Mouse (Mus musculus): ENCODE measurements around the gene Gm10283.
A peak's percentile ranks its signal among the peaks of the same experiment; 100 is the strongest.
"Not testable (repeated sequence)": the region's sequence is repeated elsewhere in the genome, so short reads cannot be mapped to it uniquely, and the experiment has no call there.

Gm10283 gene

DNA sequence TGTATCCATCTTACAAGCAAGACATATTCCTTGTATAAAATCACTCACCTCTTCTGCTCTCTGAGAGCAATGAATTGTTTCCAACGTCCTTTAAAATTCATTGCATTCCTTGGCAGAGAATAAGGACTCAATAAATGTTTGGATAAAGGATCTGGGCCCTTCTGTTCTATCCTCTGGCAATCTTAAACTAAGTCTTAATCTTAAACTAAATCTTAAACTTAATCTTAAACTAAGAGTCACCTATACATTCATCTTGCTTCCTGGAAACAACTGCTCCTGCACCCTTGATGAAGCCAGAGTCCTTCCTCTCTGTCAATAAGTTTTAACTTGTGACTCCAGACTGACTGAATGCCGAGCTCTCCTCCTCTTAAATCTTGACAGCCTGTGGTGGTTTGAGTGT, at the start of gene Gm10283:
Gm10283 (minus strand) TSS at position 101 of the 400 bp plus-strand sequence.
- DNase-seq (ENCODE audit: low spot score in 2 of 2), result no peak

DNA sequence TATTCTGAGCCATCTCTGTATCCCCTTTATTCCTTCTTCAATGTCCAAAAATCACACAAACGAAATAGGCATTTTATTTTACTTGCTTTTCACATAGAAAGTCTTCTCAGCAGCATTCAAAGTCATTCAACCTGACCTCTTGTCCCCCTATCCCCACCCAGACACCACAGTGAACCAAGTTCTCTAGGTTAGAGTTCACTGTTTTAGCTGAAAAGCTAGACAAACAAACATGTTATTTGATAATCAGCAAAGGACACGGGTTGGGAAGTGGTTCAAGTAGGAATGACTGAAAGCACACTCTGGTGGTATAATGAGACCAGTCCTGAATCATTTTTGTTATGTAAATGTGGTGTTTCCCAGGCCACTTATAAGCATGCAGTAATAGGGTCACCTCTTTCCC, 31.9 kb upstream of the Gm10283 start:
- DNase-seq (ENCODE audit: low spot score in 2 of 2), result no peak

DNA sequence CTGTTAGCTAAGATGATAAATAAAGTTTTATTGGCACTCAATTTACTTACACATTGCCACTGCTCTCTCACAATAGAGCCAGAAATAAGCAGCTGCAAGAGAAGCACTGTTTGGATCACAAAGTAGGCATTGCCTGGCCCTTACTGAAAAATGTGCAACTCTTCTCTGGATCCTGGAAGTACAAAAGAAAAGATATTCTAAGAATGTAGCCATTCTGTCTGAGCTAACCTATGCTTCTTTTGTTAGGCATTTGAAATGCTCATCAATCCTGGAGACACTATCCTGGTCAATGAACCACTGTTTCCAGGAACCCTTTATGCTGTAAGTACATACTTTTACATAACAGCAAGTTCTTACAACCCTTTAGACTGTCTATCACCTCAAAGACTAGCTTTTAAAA, 15.3 kb upstream of the Gm10283 start:
- no peak for DNase-seq (ENCODE audit: low spot score in 2 of 2)

DNA sequence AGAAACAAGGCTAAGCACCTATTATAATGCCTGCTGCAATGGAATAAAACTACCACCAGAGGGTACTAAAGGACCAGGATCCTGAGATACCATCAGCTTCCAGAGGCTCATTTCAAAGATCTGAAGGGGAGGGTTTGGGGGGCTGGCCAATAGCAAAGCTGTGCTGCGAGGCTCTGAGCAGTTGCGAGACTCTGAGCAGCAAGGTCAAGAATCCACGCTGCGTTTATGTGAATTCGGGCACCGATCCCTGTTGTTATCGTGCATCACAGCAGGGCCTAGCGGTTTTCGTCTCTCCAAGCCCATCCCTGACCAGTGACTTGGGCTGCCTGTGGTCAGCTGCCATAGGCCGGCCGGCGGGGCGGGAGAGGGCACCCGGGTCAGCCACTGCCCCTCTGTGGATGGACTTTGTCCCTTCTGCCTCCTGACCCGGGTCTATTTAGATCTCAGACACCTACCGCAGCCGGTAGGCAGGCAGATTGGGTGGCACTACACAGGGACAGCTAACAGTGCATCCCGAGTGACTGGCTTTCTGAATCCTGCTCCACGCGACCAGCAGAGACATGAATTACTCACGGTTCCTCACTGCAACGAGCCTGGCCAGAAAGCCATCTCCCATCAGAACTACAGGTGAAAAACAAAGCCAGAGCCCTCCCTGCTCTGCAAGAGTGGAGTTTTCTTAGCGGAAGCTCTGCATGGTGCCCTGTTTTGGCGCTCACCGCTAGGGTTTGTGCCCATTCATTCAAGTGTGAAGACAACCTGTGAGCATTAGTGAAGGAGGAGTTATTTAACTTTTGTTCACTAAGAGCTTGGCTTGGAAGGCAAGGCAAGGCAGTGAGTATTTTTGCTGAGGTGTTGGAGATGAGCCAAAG, 2.9 kb upstream of the Gm10283 start, which contains the start of gene Aadat:
Aadat (plus strand) TSS at position 280 of the 869 bp plus-strand sequence.
- peak; percentile 51 to 57 for DNase-seq (ENCODE audit: low spot score in 2 of 2)

DNA sequence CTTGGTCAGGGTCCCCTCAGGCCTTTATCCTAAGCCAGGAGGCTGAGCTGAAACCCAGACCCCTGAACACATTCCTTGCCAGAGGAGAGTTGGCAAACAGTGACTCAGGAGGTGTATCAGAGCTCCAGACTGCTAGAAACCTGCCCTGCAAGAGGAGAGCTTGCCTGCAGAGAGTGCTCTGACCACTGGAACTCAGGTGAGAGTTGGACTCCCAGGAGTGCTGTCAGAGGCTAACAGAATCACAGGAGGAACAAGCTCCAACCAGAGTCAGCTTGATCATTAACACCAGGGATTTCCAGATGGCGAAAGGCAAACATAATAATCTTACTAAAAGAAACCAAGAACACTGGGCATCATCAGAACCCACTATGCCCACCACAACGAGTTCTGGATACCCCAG, 8.0 kb downstream of the Gm10283 start:
- DNase-seq (ENCODE audit: low spot score in 2 of 2), result not testable (repeated sequence)

DNA sequence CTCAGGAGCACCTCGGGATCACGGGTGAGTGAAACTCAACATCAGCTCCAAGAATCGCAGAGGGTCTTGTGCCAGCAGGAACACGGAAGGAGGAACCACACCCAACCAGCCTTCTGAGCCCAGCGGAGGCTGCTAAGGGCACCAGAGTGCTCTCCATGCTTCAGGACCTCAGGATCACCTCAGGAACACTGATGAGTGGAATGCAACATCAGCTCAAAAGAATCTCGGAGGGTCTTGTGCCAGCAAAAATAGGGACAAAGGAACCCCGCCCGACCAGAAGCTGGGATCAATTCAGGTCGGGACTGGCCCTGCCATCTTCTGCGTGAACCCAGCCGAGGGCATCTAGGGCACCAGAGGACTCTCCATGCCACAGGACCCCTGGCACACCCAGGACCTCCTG, 8.4 kb downstream of the Gm10283 start:
- DNase-seq (ENCODE audit: low spot score in 2 of 2), result no peak

DNA sequence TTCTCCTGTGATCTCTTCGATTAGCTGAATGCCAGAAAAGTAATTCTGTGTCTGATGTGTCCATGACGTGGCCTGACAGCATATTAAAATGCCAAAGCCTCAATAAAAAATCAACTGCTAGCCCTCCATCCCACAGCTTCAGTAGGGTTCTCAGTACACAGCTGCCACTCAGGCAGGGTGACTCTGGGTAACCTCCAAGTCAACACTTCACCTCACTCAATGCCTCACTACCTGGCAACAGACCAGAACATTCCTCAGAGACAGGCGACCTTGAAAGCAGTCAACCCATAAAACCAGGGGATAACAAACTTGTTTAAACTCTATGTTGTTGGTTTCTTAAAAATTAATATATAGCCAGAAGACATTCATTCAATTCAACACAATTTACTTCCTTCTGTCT, 10.5 kb downstream of the Gm10283 start:
- no peak for DNase-seq (ENCODE audit: low spot score in 2 of 2)

DNA sequence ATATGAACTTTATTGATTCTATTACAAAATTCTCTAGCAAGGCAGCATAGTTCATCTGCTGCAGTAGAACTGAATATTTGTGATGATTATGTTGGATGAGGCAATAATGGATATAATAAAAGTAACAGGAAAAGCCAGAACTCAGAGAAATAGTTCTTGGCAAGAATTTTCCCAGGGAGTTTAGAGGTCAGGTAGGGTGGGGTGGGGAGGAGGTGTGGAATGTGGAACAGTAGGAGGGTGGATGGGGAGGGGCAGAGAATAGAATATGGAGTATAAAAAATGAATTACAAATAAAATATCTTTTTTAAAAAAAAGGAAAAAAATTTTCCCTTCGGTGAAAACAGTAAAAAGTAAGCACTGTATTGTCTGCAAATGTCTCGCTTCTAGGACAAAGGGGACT, 11.1 kb downstream of the Gm10283 start:
- DNase-seq (ENCODE audit: low spot score in 2 of 2), result no peak

DNA sequence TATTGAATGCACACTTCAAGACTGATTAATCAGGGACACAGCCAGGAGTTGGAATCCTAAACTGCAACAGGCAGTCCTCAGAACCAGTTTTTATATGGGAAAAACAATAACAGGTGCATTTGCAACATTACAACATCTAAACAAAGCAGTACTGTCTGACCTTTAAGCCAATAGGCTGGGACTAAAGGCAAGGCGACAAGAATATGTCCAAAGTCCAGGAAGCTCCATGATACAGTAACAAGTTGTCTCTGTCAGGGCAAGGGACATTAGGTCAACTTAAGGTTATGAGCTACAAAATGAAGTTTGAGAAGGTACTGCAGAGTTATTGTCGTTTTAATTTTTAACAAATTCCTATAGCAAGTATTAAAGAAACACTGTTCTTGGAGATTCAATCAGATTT, 12.9 kb downstream of the Gm10283 start:
- no peak for DNase-seq (ENCODE audit: low spot score in 2 of 2)

DNA sequence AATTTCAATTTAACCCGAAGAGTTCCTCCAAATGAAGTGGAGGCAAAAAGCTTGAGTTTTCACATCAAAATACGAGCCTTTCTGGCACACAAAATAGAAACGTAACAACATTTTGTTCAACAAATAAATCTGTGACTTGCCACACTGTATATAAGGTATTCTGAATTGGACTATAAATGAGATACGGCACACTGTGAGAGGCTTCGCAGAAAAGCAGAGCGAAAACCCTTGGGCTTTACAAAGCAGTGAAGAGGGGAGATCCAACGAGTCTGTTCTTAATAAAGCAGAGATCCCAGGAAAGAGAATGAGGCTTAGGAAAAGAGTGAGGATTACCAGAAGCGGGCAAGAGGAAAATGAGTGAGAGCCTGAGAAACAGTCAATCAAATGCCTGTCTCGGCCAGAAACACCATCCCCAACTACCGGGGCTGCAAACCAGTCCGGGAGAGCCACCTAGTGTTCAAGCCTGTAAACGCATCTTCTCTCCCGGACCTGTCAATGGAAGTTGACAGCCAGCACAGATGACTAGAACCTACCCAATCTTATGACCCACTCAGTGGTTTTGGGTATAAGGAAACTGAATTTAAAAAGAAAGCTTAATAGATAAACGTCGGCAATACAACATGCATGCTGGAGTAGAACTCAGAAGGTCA, 36.2 kb downstream of the Gm10283 start:
- DNase-seq (ENCODE audit: low spot score in 2 of 2), result peak; percentile 57 to 64

DNA sequence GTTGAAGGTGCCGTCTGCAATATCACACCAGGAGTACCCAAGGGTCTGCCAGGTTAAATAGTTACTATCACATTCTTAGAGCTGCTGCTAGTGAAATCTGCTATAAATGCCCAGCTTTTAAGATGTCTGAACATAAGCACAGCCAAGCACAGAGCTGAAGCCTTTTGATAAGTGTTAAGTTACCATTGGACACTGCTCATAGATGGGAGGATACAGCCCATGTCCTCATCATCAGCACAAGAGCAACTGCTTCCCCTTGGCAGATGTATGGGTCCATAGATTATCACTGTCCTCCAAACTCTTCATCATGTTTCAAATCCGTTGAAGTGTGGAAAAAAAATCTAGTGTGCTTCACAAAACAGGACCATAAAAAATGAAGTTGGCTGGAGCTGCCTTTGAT, 53.7 kb downstream of the Gm10283 start:
- no peak for DNase-seq (ENCODE audit: low spot score in 2 of 2)

DNA sequence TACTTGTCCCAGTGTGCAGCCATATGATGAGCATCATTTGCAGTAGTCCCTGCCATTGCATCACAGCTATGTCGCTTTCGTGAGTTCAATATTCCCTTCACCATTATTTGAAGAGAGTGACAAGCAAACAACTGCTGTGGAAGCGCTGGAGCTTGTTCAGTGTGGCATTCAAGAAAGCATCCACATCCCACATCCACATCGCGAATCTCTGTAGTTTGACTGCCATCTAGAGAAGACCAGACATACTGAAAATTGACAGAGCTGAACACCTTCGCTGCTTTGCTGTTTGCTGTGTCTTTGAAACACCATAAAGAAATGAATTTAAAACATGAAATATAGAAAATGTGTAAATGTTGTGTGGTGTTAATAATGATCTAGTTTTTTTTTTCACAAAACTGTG, 58.0 kb downstream of the Gm10283 start:
- DNase-seq (ENCODE audit: low spot score in 2 of 2), result no peak

DNA sequence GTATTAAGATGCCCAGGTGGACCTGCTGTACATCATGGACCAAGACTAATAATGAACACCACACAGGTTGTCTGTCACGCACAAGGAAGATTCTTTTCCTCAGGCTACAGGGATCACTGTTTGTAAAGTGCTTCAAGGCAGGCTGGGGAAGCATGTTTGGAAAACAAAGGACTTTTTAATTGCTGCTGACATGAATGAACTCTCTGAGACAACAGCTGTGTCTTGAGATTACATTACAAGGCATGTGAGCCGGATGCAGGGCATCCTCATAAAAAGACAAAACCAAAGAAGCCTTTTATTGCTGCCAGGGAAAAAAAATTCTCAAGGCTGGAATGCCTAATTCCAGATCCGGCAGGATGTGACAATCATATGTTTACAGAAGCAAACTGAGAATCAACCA, 64.4 kb downstream of the Gm10283 start:
- DNase-seq (ENCODE audit: low spot score in 2 of 2), result no peak

DNA sequence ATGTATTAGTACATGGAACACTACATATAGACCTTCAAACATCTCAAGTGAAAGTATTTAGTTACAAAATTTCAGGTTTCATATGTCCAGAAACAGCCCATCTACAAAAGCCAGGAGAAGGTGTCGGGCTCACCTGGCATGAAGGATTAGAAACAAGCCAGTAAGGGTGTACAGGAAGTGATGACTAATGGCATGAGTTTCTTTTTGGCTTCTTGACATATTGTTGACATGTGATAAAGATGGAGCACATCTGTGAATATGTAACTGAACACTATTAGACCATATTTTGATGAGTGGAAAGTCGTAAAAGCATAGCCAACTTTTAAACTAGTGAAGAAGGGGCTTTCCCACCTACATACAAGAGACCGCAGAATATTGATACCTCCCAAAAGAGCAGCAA, 66.1 kb downstream of the Gm10283 start:
- DNase-seq (ENCODE audit: low spot score in 2 of 2), result no peak

DNA sequence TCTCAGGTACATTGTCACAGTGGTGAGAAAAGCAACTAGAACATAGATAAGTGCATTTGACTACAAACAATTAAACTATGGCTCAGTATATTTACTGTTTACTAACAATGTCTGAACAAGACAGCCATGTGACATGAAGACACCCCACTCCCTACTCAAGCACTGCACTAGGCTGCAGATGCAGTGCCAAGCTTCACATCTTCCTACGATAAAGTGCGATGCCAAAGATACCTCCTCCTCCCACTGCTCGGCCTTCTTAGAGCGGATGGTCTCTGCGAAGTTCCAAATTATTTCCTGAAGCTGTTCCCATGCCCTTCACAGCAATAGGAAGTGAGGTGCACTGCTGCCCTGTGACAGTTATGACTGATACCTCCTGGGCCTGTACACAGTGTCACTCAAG, 70.3 kb downstream of the Gm10283 start:
- DNase-seq (ENCODE audit: low spot score in 2 of 2), result no peak

DNA sequence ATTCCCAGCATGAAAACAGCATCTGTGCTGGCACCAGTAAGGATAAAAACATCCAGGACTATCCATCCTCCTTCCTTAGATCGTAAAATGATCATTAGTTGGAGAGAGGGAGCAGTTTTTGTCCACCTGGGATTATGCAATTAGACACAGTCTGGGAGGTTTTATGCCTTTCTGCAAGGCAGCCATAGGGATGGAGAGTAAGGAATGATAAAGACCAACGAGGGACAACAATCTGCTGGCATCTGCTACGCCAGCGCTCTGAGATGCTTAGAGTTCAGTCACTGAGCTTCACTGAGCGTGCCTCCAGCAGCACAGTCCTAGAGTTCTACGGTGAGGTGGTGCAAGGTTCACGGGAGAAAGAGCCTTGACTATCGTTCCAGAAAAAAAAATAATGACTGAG, 96.6 kb downstream of the Gm10283 start:
- no peak for DNase-seq (ENCODE audit: low spot score in 2 of 2)

DNA sequence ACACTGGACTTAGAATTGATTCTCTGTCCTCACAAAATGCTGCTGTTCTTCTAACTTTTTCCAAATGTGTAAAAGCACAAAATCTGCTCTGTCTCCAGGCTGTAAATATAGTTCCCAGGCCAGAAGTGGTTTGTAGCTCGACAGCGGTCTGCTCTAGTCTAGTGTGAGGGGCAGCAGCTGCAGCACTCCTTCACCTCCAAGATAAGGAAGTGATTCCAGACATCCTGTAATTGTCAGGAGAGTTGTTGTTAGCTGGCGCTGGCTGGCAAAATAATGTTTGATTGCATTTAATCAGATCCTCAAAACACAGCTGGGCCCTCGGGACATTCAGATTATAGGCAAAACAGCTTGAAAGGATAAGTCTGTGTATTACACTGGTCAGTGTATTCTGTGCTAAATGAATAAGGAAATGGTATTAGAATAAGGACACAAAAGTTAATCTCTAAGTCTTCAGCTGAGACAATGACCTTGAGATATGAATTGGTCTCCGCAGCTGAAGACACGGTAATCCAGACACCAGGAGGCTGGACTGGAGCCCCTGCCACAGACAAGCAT, 97.9 kb downstream of the Gm10283 start:
- no peak for DNase-seq (ENCODE audit: low spot score in 2 of 2)

DNA sequence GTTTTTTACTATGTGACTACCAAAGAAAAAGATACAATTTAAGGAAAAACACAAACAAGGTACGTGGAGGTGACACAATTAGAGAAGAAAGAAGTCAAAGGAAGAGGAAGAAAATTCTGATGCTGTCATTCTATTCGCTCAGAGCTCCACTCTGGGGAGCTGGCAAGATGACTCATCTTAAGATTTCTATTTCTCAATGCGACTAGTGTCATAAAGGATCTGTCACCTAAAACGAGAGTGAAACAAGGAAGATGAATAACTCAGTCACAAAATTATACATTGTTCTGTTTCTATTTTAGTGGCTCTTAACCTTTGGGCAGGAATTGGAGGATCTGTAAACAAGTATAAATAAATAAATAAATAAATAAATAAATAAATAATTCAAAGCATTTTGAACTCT, 109.3 kb downstream of the Gm10283 start:
- DNase-seq (ENCODE audit: low spot score in 2 of 2), result no peak

DNA sequence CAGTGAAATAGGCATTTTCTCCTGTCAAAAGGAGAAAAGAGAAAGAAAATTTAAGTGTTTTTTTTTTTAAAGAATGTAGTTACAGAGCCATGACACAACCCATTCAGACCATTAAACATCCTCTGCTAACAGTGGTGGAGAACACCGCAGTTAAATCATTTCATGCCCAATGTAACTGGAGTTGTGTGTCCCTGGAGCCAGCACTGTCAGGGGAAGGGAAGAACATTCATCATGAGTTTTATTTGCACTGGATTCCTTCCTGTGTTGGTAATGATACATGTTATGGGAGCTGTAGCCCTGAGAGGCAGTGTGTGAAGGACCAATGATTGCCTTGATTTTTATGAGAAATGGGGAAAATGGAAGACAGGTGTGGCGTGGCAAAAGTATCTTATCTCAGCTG, 116.4 kb downstream of the Gm10283 start:
- DNase-seq (ENCODE audit: low spot score in 2 of 2), result no peak
